Mouse (Mus musculus): ENCODE data around the gene Dach1. TPM values are rescaled to one million over a fixed set of nuclear protein-coding genes. Genes with fewer than 3 reads are reported as not detected.

Gene Dach1
- polyA plus RNA-seq, 1 experiment from 2014 or later: 0.18 TPM

- no peaks in the 10 kb centered on the region for H3K36me3 ChIP-seq
- H3K9me3 ChIP-seq (replicated peaks): no peaks in the 10 kb centered on the region
- ATAC-seq: no peak
- H3K4me2 ChIP-seq: no peak overlapping the region
- no peaks in the 10 kb centered on the region for H3K4me1 ChIP-seq
- H3K9ac ChIP-seq: no peak overlapping the region
- no peaks in the 10 kb centered on the region for H3K27me3 ChIP-seq (replicated peaks)
- 78% methylated on average over 10 of the region's 10 CpGs for WGBS (ENCODE audit: insufficient replicate concordance)
- H3K4me3 ChIP-seq: no peak overlapping the region
- H3K27ac ChIP-seq: no peak overlapping the region
Measured at GRCm38 (mm10) chr14:98104314-98104955, 65.1 kb downstream of the Dach1 start.

DNA sequence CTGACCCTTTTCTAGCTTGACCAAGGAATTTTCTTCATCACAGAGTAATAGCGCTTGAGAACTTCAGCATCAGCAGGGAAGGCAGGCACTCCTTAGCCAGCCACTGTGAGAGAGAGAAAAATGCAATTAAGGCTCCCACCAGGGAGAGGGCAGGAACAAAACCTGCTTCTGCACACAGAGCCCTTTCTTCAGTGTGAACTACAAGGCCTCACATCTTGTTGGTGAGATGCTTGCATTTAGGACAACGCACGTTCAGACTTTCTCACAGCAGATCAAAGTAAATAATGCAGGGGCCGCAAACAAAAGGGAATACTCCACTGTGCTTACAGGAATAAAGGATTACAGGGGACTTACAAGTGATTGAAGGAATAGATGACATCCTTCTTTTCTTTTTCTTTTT lies 74.3 kb downstream of the Dach1 start:
- 60% methylated on average over 4 of the region's 4 CpGs for WGBS (ENCODE audit: insufficient replicate concordance)
- Histone ChIP-seq H3K4me1 (no peaks in the 10 kb centered on the region), H3K9me3 (replicated peaks) (no peaks in the 10 kb centered on the region), H3K4me2 (no peak overlapping the region), H3K36me3 (no peaks in the 10 kb centered on the region), H3K4me3 (no peak overlapping the region), H3K27ac (no peak overlapping the region), H3K27me3 (replicated peaks) (no peaks in the 10 kb centered on the region), H3K9ac (no peak overlapping the region)
- no peak for ATAC-seq

DNA sequence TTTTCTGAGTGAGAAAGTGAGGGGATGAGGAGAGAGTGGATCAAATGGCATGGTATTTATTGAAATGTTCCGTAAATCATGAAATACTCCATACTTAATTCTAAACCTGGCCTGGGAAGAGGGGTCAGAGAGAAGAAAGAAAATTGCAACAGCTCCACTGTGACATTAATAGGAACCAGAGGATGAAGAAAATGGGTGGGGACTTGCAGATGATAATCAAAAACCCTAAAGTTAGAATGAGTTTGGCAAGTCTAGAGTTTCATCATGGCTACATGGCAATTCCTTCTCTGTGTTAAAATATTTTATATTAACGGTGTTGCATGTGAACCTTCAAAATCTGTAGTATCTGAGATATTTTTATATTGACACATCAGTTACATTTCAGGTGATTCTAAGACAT lies 80.3 kb downstream of the Dach1 start:
- H3K27ac ChIP-seq: no peak overlapping the region
- H3K27me3 ChIP-seq (replicated peaks): no peaks in the 10 kb centered on the region
- no peak overlapping the region for H3K9ac ChIP-seq
- no peak overlapping the region for H3K4me3 ChIP-seq
- H3K4me2 ChIP-seq: no peak overlapping the region
- H3K4me1 ChIP-seq: no peaks in the 10 kb centered on the region
- 78% methylated on average over 2 of the region's 2 CpGs for WGBS (ENCODE audit: insufficient replicate concordance)
- no peak for ATAC-seq
- H3K36me3 ChIP-seq: no peaks in the 10 kb centered on the region
- no peaks in the 10 kb centered on the region for H3K9me3 ChIP-seq (replicated peaks)

DNA sequence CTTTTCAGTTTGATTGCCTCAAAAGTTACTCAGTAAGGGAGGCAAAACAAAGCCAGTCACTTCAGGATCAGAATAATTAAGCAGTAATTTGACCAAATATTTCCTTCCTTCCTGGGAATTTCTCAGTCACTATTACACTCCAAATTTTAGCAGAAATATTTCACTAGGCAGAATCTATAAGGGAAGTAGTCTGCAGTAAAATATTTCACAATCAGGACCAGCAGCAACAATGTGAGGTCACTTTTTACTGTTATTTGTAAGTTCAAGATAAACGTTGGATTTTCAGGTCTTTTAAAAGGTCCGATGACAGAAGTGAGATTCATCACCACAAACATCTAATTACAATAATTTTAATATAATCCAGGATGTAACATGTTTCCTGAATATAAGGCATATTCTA lies 82.2 kb downstream of the Dach1 start:
- Histone ChIP-seq H3K36me3 (no peaks in the 10 kb centered on the region), H3K9me3 (replicated peaks) (no peaks in the 10 kb centered on the region), H3K4me3 (no peak overlapping the region), H3K9ac (no peak overlapping the region), H3K4me1 (no peaks in the 10 kb centered on the region), H3K27me3 (replicated peaks) (no peaks in the 10 kb centered on the region), H3K4me2 (no peak overlapping the region), H3K27ac (no peak overlapping the region)
- ATAC-seq: no peak
- WGBS (ENCODE audit: insufficient replicate concordance): 67% methylated on average over 2 of the region's 2 CpGs

DNA sequence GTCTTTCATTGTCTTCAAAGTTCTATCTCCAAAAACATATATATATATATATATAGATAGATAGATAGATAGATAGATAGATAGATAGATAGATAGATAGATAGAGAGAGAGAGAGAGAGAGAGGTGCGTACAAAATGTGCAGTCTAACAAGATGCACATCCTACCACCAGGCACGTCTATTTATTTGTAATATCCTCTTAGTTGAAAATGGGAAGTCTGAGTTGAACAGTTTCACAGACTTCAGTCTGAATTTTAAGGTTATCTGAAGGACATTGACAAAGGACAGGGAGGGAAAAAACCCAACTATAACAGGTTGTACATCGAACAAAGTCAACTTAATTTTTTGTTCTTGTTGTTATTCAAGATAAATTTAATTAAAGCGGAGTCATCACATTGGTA lies 82.8 kb downstream of the Dach1 start:
- no peaks in the 10 kb centered on the region for H3K27me3 ChIP-seq (replicated peaks)
- 71% methylated on average over 4 of the region's 4 CpGs for WGBS (ENCODE audit: insufficient replicate concordance)
- H3K4me3 ChIP-seq: no peak overlapping the region
- H3K27ac ChIP-seq: no peak overlapping the region
- no peaks in the 10 kb centered on the region for H3K4me1 ChIP-seq
- no peaks in the 10 kb centered on the region for H3K36me3 ChIP-seq
- no peak for ATAC-seq
- no peaks in the 10 kb centered on the region for H3K9me3 ChIP-seq (replicated peaks)
- no peak overlapping the region for H3K4me2 ChIP-seq
- H3K9ac ChIP-seq: no peak overlapping the region

- H3K4me2 ChIP-seq: no peak overlapping the region
- no peak overlapping the region for H3K27ac ChIP-seq
- 74% methylated on average over 5 of the region's 5 CpGs for WGBS (ENCODE audit: insufficient replicate concordance)
- no peaks in the 10 kb centered on the region for H3K27me3 ChIP-seq (replicated peaks)
- no peak overlapping the region for H3K4me3 ChIP-seq
- H3K9ac ChIP-seq: no peak overlapping the region
- H3K4me1 ChIP-seq: no peaks in the 10 kb centered on the region
- H3K36me3 ChIP-seq: no peaks in the 10 kb centered on the region
- no peak for ATAC-seq
- H3K9me3 ChIP-seq (replicated peaks): no peaks in the 10 kb centered on the region
Measured at GRCm38 (mm10) chr14:98085141-98085540, 84.4 kb downstream of the Dach1 start.

DNA sequence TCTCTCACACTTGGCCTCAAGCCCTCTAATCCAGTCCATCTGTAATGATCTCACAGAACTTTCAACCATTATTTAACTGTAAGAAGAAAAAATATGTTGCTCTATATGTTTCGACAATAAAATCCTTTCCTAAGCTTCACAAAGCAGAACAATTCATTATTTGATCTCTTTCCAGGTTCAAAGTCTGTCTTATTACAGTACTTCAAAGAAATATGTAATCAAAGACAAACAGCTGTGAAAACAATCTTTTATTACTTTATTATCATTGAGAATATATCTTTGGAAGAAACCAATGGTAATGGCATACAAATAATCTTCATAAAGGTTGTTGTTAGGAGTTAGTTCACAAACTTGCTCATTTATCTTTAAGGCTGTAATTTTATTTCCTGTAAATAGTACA lies 84.8 kb downstream of the Dach1 start:
- H3K36me3 ChIP-seq: no peaks in the 10 kb centered on the region
- 60% methylated on average over 1 of the region's 1 CpGs for WGBS (ENCODE audit: insufficient replicate concordance)
- no peaks in the 10 kb centered on the region for H3K4me1 ChIP-seq
- no peak overlapping the region for H3K27ac ChIP-seq
- no peak overlapping the region for H3K4me2 ChIP-seq
- no peak overlapping the region for H3K9ac ChIP-seq
- no peaks in the 10 kb centered on the region for H3K27me3 ChIP-seq (replicated peaks)
- no peaks in the 10 kb centered on the region for H3K9me3 ChIP-seq (replicated peaks)
- no peak overlapping the region for H3K4me3 ChIP-seq
- ATAC-seq: no peak

- 47% methylated on average over 1 of the region's 1 CpGs for WGBS (ENCODE audit: insufficient replicate concordance)
- H3K9me3 ChIP-seq (replicated peaks): no peaks in the 10 kb centered on the region
- H3K36me3 ChIP-seq: no peaks in the 10 kb centered on the region
- H3K27me3 ChIP-seq (replicated peaks): no peaks in the 10 kb centered on the region
- H3K27ac ChIP-seq: no peak overlapping the region
- no peak overlapping the region for H3K9ac ChIP-seq
- ATAC-seq: no peak
- no peaks in the 10 kb centered on the region for H3K4me1 ChIP-seq
- no peak overlapping the region for H3K4me3 ChIP-seq
- H3K4me2 ChIP-seq: no peak overlapping the region
Measured at GRCm38 (mm10) chr14:98083419-98083818, 86.1 kb downstream of the Dach1 start.

GRCm38 (mm10) chr14:98080014-98080413 lies 89.6 kb downstream of the Dach1 start:
- WGBS (ENCODE audit: insufficient replicate concordance): 74% methylated on average over 6 of the region's 6 CpGs
- H3K4me2 ChIP-seq: no peak overlapping the region
- no peaks in the 10 kb centered on the region for H3K36me3 ChIP-seq
- no peak overlapping the region for H3K9ac ChIP-seq
- no peak for ATAC-seq
- H3K9me3 ChIP-seq (replicated peaks): no peaks in the 10 kb centered on the region
- H3K4me1 ChIP-seq: no peaks in the 10 kb centered on the region
- no peaks in the 10 kb centered on the region for H3K27me3 ChIP-seq (replicated peaks)
- H3K27ac ChIP-seq: no peak overlapping the region
- no peak overlapping the region for H3K4me3 ChIP-seq

DNA sequence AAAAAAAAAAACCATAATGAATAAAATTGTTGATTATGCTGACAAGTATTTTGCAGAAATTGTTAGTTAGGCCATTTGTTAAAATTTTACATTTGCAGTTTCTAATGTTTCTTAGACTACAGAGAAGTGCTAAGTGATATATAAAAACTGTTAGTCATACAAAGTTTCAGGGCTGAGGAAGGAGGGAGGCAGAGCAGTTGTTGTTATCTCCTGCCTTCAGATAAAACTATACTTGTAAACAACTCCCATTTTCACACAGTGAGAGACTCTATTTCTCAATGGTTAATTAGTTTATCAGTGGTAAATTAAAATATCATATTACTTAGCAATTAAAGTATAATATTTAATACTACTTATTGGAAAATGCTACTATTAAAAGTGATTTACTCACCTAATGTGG lies 91.6 kb downstream of the Dach1 start:
- H3K9ac ChIP-seq: no peak overlapping the region
- no peak overlapping the region for H3K27ac ChIP-seq
- ATAC-seq: no peak
- H3K36me3 ChIP-seq: no peaks in the 10 kb centered on the region
- H3K4me1 ChIP-seq: no peaks in the 10 kb centered on the region
- no peak overlapping the region for H3K4me2 ChIP-seq
- H3K9me3 ChIP-seq (replicated peaks): no peaks in the 10 kb centered on the region
- no peaks in the 10 kb centered on the region for H3K27me3 ChIP-seq (replicated peaks)
- H3K4me3 ChIP-seq: no peak overlapping the region

DNA sequence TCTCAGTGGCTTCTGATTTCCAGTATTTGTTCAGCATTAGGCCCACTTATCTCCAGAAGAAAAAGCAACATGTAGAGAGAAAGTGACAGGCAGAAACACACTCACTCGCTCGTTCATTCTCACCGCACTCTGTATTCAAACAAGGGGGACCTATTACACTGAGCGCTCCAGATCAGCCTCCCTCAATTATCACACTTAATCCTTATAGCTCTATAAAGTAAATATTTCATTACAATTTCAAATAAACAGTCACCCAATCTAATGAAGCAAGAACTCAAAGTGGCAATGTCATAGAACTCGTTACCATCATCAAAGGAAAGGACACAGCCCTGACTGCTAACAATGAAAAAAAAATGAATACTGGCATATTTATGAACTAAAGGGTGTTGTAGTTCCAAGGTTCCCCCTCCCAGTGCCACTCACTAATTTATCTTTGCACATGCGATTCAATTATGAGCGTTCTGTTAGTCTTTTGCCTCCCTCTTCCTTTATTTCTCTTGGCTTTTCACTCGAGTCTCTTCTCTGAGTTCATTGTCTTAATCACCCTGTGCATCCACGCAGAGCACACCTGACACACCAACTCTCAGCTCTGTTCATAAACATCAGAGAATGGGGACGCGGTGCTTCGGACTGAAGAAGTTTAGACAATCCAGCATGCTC lies 96.0 kb downstream of the Dach1 start:
- Histone ChIP-seq H3K36me3 (no peaks in the 10 kb centered on the region), H3K4me2 (no peak overlapping the region), H3K9me3 (replicated peaks) (no peaks in the 10 kb centered on the region), H3K27me3 (replicated peaks) (no peaks in the 10 kb centered on the region), H3K9ac (no peak overlapping the region), H3K4me3 (no peak overlapping the region), H3K27ac (no peak overlapping the region), H3K4me1 (no peaks in the 10 kb centered on the region)
- ATAC-seq: no peak
- WGBS (ENCODE audit: insufficient replicate concordance): 68% methylated on average over 12 of the region's 12 CpGs

DNA sequence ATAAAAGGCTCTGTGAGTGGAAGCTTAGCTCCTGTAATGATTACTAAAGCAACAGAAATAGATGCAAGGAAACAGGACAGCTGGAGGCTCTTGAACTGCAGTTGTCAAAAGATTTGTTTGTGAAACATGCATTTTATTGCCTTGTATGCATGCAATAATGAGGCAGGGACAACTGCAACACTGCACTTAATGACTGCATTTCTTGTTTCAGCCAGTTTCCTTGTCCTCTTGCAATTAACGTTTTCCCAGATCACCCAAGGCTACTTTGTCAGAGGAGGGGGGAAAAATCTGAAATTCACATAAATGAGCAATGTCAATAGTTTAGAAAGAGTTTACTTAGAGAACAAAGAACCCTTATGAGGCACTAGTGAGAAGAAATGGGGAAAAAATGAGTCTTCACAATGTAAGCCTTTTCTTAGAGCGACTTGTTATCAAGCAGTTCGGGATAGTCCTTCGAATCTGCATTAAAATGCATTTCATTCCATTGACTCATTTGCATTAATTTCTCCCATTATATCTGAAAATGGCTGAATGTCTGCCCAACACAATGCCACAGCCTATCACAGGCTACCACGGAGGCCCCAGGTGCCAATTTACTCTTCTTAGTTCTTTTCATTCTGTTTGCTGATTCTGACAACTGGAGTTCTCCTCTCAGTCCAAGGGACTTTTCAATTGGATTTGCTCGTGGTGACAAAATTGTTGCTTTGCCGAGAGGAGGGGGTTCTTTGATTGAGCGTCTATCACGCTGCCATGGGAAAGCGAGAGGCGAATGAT lies 96.7 kb downstream of the Dach1 start:
- Histone ChIP-seq H3K27ac (no peak overlapping the region), H3K4me3 (no peak overlapping the region), H3K9me3 (replicated peaks) (no peaks in the 10 kb centered on the region), H3K27me3 (replicated peaks) (no peaks in the 10 kb centered on the region), H3K4me2 (no peak overlapping the region), H3K4me1 (no peaks in the 10 kb centered on the region), H3K36me3 (no peaks in the 10 kb centered on the region), H3K9ac (no peak overlapping the region)
- no peak for ATAC-seq
- WGBS (ENCODE audit: insufficient replicate concordance): 63% methylated on average over 11 of the region's 11 CpGs
